Mouse (Mus musculus) gastrocnemius, adult 2 months (tissue): ENCODE results near the gene Sparc. TPM values are rescaled to one million over a fixed set of nuclear protein-coding genes. Genes with fewer than 3 reads are reported as not detected.

Source experiments
- DNase-seq: peaks from one replicate; pipeline ENCODE4 v3.0.0; 2022
- H3K27ac ChIP-seq: fragments of 200-600 bp; 2 replicates; pipeline ENCODE4 v1.8.1; 2022; ENCODE audit warnings: mild to moderate bottlenecking
- H3K4me3 ChIP-seq: fragments of 200-600 bp; 2 replicates; pipeline ENCODE4 v1.8.1; 2022; ENCODE audit warnings: mild to moderate bottlenecking, moderate library complexity
- CTCF ChIP-seq: fragments of 200-600 bp; IDR thresholded peaks from 2 replicates; pipeline ENCODE4 v1.8.1; 2022; ENCODE audit warnings: antibody characterized with exemption, mild to moderate bottlenecking, moderate library complexity
- intact Hi-C: fragments of 180-260 bp; cut with DNase I; formaldehyde crosslinking; loops from one replicate; pipeline ENCODE4 v1.15.1; 2025
- total RNA-seq, 2 experiments: library from RNA; stranded (reverse); gene quantifications; 2 replicates each; pipeline ENCODE4 v1.2.3; 2021

Sparc gene
- total RNA-seq, 2 experiments from 2014 or later: 276 to 473 TPM

DNA sequence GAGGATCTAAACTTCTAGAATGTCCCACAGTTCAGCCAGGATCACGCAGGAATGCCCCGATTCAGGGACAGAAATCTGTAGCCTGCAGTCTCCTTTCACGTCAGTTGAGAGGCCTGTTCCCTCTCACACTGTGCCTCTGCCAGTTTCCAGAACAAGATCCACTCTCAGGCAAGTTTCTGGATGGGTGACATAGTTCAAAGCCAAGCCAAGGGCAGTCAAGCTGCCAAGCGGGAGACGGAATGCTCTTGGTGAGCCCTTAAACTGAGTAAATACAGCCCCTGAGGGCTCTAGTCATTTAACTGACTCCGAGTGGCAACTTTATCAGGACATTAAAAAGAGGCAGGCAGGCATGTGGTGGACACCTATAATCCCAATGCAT is 53.9 kb downstream of the Sparc start:
- Histone ChIP-seq H3K27ac (peak overlapping the region; percentile 63), H3K4me3 (no peak overlapping the region)
- intact Hi-C loops: no loop called here
- peak; percentile 70 for DNase-seq
- TF ChIP-seq CTCF: no peak

GRCm38 (mm10) chr11:55368388-55369092 is 54.4 kb downstream of the Sparc start:
- DNase-seq: no peak
- intact Hi-C loops: no loop called here
- no peak for TF ChIP-seq CTCF
- Histone ChIP-seq H3K27ac (peak overlapping the region; percentile 63), H3K4me3 (no peak overlapping the region)

GRCm38 (mm10) chr11:55367783-55368182 is 55.2 kb downstream of the Sparc start:
- DNase-seq: peak; percentile 51
- intact Hi-C loops: no loop called here
- Histone ChIP-seq H3K27ac (no peak overlapping the region), H3K4me3 (no peak overlapping the region)
- TF ChIP-seq CTCF: no peak

DNA sequence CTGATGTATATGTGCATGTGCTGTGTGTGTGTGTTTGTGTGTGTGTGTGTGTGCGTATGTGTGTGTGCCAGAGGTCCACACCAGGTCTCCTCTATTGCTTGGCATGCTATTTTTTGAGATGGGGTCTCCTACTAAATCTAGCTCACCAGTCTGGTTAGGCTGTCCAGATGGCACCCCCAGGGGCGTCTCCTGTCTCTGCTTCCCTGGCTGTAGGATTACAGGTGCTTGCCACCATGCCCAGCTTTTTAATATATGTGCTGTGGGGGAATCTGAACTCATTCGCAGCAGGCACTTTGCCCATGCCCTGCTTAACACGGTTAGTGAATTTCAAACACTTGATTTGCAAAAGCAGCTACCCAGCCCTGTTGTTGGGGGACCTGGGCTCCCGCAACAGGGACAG is 57.1 kb downstream of the Sparc start:
- H3K27ac ChIP-seq: no peak overlapping the region
- no peak for TF ChIP-seq CTCF
- H3K4me3 ChIP-seq: no peak overlapping the region
- intact Hi-C loops: no loop called here
- no peak for DNase-seq

GRCm38 (mm10) chr11:55365242-55365641 is 57.7 kb downstream of the Sparc start:
- TF ChIP-seq CTCF: no peak
- intact Hi-C loops: no loop called here

DNA sequence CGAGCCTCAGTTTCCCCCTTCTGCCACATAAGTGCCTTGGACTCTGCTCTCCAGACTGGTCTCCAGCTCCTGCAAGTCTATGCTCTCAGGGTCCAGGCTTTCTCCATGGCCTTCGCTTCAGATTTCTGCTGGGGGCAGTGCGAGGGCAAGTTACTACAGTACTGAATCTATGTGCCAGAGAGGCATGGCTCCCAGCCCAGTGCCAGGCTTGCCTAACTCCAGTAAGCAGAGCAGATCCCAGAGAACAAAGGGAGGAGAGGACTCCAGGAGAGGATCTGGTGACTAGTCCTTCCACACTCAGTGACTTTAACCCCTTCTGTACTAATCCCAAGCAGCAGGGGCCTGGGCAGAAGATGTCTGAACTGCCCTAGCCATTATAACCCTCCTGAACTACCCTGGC is 58.3 kb downstream of the Sparc start:
- intact Hi-C loops: no loop called here
- H3K27ac ChIP-seq: no peak overlapping the region
- DNase-seq: peak; percentile 76
- no peak overlapping the region for H3K4me3 ChIP-seq
- TF ChIP-seq CTCF: no peak

More at GRCm38 (mm10) chr11:55365242-55365641, 57.7 kb downstream of the Sparc start:
- no peak for DNase-seq
- Histone ChIP-seq H3K4me3 (no peak overlapping the region), H3K27ac (no peak overlapping the region)

- no peak overlapping the region for H3K4me3 ChIP-seq
- H3K27ac ChIP-seq: no peak overlapping the region
- intact Hi-C loops: no loop called here
These were observed 64.7 kb downstream of the Sparc start for GRCm38 (mm10) chr11:55358094-55358783.

DNA sequence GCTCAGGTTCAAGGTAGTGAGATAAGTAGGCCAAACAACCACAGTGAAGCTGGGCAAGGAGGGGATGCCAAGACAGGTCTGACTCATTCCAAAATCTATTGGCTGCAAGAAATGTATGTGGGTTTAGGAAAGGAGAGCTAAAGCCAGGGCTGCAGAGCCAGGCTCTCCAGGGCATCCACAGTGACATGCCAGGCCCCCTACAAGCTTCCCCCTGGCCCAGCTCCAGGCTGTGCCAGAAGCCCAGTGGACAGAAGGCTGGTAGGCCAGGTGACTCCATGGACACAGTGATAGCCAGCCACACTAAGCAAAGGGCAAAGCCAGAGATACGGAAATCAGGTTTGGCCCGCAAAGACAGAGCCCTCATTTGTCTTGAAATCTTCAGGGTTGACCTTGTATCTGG is 66.1 kb downstream of the Sparc start:
- no peak overlapping the region for H3K27ac ChIP-seq
- intact Hi-C loops: no loop called here
- DNase-seq: no peak
- no peak overlapping the region for H3K4me3 ChIP-seq
- no peak for TF ChIP-seq CTCF

More at GRCm38 (mm10) chr11:55358094-55358783, 64.7 kb downstream of the Sparc start:
- DNase-seq: no peak
- no peak for TF ChIP-seq CTCF

Other genes starting within 250 kb of the Sparc start
- under 1 TPM; 0.15 to 0.61 TPM for gene Slc36a2, start 238.1 kb downstream of the Sparc start, total RNA-seq
- gene Slc36a1, start 218.8 kb downstream of the Sparc start, total RNA-seq: 1 to 10 TPM; 6.2 TPM
- under 1 TPM; 0.03 TPM for gene Fat2, start 86.6 kb downstream of the Sparc start, total RNA-seq
- gene Atox1, start 38.1 kb upstream of the Sparc start, total RNA-seq: 10 to 100 TPM; 41.3 to 45.4 TPM
- gene G3bp1, start 46.5 kb upstream of the Sparc start, total RNA-seq: 10 to 100 TPM; 52.5 to 55.5 TPM
- not detected for gene Glra1, start 185.0 kb upstream of the Sparc start, total RNA-seq